Mouse (Mus musculus): ENCODE measurements around the gene Pigo.

- TF ChIP-seq CTCF (IDR thresholded peaks at IDR 0.05; ENCODE audit: borderline replicate concordance, insufficient read depth, low read depth, low read length) (no peak), POLR2A (IDR thresholded peaks at IDR 0.05; ENCODE audit: borderline replicate concordance, insufficient read depth, low read length) (no peak)
These were observed 49.3 kb upstream of the Pigo start for GRCm38 (mm10) chr4:43074923-43075322.

All from cerebellum, adult 2 months (tissue).